Mouse (Mus musculus) testis, adult 2 months (tissue): ENCODE results near the gene Fntb. TPM values are rescaled to one million over a fixed set of nuclear protein-coding genes. Genes with fewer than 3 reads are reported as not detected.

Source experiments
- H3K27ac ChIP-seq: fragments of 200-500 bp; 2 replicates; pipeline ENCODE4 v1.5.1; 2012; ENCODE audit warnings: low read depth, low read length; ENCODE audit not compliant: control insufficient read depth, insufficient read depth
- H3K27me3 ChIP-seq: fragments of 200-500 bp; 2 replicates; pipeline ENCODE4 v1.6.1; 2012; ENCODE audit warnings: mild to moderate bottlenecking, low read length, moderate library complexity; ENCODE audit not compliant: control insufficient read depth, insufficient read depth
- H3K36me3 ChIP-seq: fragments of 200-500 bp; 2 replicates; pipeline ENCODE4 v1.6.1; 2012; ENCODE audit warnings: mild to moderate bottlenecking, low read length; ENCODE audit not compliant: control insufficient read depth, insufficient read depth
- H3K4me1 ChIP-seq: fragments of 200-500 bp; 2 replicates; pipeline ENCODE4 v1.6.1; 2012; ENCODE audit warnings: low read length; ENCODE audit not compliant: control insufficient read depth, insufficient read depth
- H3K4me3 ChIP-seq: fragments of 200-500 bp; 2 replicates; pipeline ENCODE4 v1.5.1; 2012; ENCODE audit warnings: low read depth, mild to moderate bottlenecking, low read length, moderate library complexity, mixed read lengths; ENCODE audit not compliant: control insufficient read depth
- CTCF ChIP-seq: fragments of 200-500 bp; IDR thresholded peaks from 2 replicates; pipeline ENCODE4 v1.5.1; 2012; ENCODE audit warnings: low read depth, mild to moderate bottlenecking, inconsistent platforms, low read length, moderate library complexity; ENCODE audit not compliant: control insufficient read depth, insufficient read depth, insufficient replicate concordance
- POLR2A ChIP-seq: fragments of 200-500 bp; IDR thresholded peaks from 2 replicates; pipeline ENCODE4 v1.6.1; 2012; ENCODE audit warnings: low read depth, mild to moderate bottlenecking, inconsistent platforms, low read length, moderate library complexity; ENCODE audit not compliant: control insufficient read depth
- polyA plus RNA-seq: library from polyadenylated mRNA; depleted of rRNA; stranded (reverse); fragments of >200 nt; gene quantifications from 2 replicates; pipeline ENCODE4 v1.2.3, GENCODE M21; 2012

Gene Fntb
- polyA plus RNA-seq, 1 experiment, result 9.9 TPM

DNA sequence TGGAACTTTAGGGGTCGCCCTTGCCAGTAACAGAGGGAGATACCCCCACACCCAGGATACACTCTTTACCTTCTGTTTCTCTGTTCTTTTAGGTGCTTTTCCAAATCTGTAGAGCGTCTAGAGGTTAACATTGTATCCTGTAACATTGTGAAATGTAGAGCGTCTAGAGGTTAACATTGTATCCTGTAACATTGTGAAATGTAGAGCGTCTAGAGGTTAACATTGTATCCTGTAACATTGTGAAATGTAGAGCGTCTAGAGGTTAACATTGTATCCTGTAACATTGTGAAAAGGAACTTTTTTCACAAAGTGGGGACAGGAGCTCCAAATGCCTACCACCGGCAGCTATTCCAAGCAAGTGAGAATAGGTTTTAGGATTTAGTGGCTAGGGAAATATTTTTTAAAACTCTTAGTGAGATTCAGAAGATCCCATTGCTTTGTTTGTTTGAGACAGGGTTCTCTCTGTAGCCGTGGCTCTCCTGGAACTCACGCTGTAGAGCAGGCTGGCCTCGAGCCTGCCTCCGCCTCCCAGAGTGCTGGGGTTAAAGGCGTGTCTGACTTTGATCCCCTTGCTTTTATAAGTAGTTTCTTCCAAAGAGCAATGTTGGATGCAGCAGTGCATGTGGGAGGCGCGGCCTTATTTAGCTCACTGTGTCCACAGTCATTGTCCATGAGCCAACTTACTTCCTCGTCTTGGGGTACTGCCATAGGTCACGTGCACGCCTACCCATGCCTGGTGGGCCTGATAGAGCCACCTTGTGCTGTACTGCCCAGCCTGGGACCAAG is 127.7 kb downstream of the Fntb start:
- TF ChIP-seq POLR2A (no peak), CTCF (no peak)
- Histone ChIP-seq H3K4me1 (no peaks in the 10 kb centered on the region), H3K27ac (no peak overlapping the region), H3K36me3 (no peaks in the 10 kb centered on the region), H3K4me3 (no peak overlapping the region), H3K27me3 (no peaks in the 10 kb centered on the region)

DNA sequence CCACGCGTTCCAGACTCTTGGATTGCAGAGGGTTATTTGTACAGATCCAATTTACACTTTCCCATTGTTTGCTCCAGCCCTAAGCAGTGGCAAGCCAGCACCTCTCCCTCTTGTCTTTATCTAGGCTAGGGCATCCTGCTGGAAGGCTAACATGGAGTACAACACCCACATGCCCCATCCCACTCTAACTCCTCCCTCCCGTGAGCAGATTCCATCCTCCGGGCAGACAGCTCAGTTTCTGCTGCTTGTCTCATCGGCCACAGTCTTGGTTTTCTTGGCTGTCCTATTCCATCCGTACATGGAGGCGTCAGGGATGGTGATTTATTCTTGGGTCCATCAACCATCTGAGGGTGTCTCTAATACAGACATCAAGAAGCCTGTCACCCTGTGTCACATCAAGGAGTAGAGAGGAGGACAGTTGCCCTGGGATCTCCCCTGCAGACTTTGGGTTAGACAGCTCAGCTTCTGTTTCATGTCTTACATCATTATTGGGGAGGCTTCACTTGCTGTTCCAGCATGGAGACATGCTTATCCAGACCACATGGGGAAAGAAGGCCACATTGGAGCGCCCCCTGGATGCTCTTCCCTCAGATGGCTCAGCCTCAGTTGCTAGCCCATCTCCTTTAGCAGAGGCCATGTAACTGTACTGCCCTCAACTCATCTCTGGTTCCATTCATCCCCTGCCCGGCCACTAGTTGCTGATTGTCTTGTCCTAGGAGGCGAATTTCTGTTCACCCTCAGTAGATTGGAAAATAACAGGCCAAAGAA is 129.6 kb downstream of the Fntb start:
- Histone ChIP-seq H3K36me3 (no peaks in the 10 kb centered on the region), H3K27me3 (no peaks in the 10 kb centered on the region), H3K4me3 (no peak overlapping the region), H3K4me1 (no peaks in the 10 kb centered on the region), H3K27ac (no peak overlapping the region)
- TF ChIP-seq POLR2A (no peak), CTCF (no peak)

DNA sequence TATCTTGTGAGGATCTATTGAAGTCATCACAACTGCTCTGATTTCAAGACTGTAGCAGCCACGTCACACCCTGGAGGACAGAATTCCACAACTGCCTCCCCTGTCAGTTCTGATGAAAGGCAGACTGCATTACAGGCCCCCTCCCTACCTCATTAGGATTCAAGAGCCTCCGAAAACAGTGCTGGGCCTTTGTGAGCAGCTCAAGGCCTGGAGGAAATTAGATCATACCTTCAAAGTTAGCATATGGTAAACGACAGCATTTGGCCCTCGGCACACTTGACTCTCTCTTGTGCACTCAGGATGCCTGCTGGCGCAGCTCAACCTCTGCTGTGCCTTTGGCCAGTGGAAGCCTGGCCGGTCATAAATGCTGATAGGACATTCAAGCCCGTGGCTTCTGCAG is 130.4 kb downstream of the Fntb start:
- H3K27me3 ChIP-seq, result no peaks in the 10 kb centered on the region
- TF ChIP-seq POLR2A (no peak), CTCF (no peak)
- H3K4me1 ChIP-seq, result no peaks in the 10 kb centered on the region
- H3K27ac ChIP-seq, result no peak overlapping the region
- no peak overlapping the region for H3K4me3 ChIP-seq
- no peaks in the 10 kb centered on the region for H3K36me3 ChIP-seq

DNA sequence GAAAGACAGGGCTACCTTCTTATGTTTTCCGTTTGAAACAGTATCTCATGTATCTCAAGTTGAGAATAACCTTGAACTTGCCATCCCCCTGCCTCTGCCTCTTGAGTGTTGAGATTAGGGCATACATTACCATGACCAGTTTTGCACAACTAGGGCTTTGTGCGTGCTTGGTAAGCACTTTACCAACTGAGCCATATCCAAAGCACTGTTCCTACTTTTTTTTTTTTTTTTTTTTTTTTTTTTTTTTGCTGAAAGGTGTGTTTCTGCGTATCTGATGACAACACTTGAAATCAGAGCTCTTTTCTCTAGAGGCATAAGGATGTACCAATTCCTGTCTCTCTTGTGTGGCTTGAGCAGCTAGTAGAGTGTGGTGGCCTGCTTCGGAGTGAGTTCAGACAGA is 131.2 kb downstream of the Fntb start:
- TF ChIP-seq POLR2A (no peak), CTCF (no peak)
- Histone ChIP-seq H3K27me3 (no peaks in the 10 kb centered on the region), H3K4me1 (no peaks in the 10 kb centered on the region), H3K36me3 (no peaks in the 10 kb centered on the region), H3K27ac (no peak overlapping the region), H3K4me3 (no peak overlapping the region)

DNA sequence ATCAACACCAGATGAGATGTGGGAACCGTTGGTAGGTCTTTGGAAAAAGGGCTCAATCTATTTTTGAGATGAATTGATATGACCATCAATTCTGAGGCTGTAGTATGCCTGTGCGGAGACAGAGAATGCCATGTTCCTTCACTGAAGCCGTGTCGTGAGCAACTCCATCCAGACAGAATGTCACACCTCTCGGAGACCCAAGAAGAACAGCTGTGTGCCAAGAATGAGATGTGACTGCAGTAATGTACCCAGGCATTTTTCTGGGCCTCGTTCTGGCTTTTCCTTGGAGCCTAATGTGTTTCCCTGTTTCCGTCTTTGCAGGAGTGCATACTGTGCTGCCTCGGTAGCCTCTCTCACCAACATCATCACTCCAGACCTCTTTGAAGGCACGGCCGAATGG is 131.6 kb downstream of the Fntb start:
- H3K4me1 ChIP-seq, result no peaks in the 10 kb centered on the region
- no peak overlapping the region for H3K4me3 ChIP-seq
- TF ChIP-seq CTCF (no peak), POLR2A (no peak)
- H3K27ac ChIP-seq, result no peak overlapping the region
- no peaks in the 10 kb centered on the region for H3K27me3 ChIP-seq
- no peaks in the 10 kb centered on the region for H3K36me3 ChIP-seq

DNA sequence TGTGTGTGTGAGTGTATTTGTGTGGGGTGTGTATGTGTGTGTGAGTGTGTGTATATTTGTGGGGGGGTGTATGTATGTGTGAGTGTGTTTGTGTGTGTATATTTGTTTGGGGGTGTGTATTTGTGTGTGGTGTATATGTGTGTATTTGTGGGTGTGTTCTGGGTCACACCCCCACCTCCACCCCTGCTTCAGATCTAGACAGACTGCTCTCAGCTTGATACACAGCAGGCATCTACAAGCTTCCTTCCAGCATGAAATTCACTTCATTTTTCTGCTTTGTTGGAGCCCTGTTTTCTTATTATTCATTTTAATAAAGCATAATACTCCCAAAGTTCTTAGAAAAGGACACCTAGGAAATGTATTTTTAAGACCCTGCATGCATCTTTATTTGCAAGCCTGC is 132.8 kb downstream of the Fntb start:
- H3K27ac ChIP-seq, result no peak overlapping the region
- H3K4me3 ChIP-seq, result no peak overlapping the region
- TF ChIP-seq CTCF, result no peak
- TF ChIP-seq POLR2A, result no peak
- H3K4me1 ChIP-seq, result no peaks in the 10 kb centered on the region
- no peaks in the 10 kb centered on the region for H3K27me3 ChIP-seq
- H3K36me3 ChIP-seq, result no peaks in the 10 kb centered on the region

DNA sequence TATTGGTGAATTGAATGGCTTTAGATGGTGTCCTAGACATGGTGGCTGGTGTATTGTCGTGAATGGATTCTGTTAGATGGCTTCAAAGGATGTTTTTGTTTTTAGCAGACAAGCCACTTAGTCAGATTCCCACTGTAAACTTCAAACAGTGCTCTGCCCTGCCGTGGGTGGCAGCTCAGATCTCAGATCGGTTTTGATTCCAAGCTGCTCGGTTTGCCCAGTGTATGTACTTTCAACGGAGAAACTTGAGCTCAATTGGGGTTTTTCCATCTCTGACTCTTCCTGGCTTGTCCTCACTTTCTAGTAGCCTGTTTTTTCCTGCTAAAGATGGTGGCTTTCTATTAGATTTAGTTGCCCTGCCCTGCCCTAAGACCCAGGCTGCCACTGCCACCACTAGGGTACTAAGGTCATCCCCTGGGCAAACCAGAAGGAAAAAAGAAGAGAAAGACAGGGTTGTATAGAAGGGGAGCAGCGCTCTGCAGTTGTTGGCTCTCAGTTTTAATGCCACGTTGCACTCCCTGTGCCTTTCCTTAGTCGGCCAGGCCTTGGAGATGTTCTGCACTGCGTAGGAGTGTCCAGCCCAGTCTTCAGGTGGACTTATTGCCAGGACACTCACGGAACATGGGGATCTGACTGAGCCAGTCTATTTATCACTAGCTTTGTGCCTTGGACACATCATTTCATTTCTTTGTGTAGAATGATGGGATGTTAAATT is 134.0 kb downstream of the Fntb start:
- Histone ChIP-seq H3K4me1 (no peaks in the 10 kb centered on the region), H3K36me3 (no peaks in the 10 kb centered on the region), H3K27me3 (no peaks in the 10 kb centered on the region), H3K27ac (no peak overlapping the region), H3K4me3 (no peak overlapping the region)
- no peak for TF ChIP-seq CTCF
- TF ChIP-seq POLR2A, result no peak
